In genomic region chr10:39468576-39468975, GRCm38 (mm10) we compare ENCODE assay signal across 20 mouse cellular contexts.
"Had no signal": no experiment of that assay in that cellular context is flagged by ENCODE, and none has a peak within 500 bp of the region (broad histone marks: within the 10 kb centered on the region; RNA-seq: fewer than 3 reads in every experiment).

No protein-coding gene starts in this region.

- DNase-seq: gastrocnemius, adult 2 months; gastrocnemius, postnatal 10 days; gastrocnemius, postnatal 25 days; heart, postnatal 10 days; kidney, adult 18-20 months; kidney, adult 8-10 months; kidney, postnatal 10 days; kidney, postnatal 25 days; kidney, postnatal 4 days had no signal

- H3K36me3 ChIP-seq: heart, embryonic 12.5 days; hindbrain, embryonic 13.5 days; hindbrain, embryonic 15.5 days; intestine, embryonic 15.5 days; limb, embryonic 10.5 days; limb, embryonic 12.5 days had no signal

- ATAC-seq: hindbrain, postnatal 0 days; intestine, embryonic 15.5 days; intestine, postnatal 0 days had no signal

- H3K4me3 ChIP-seq: gastrocnemius, adult 2 months; heart, embryonic 10.5 days; heart, embryonic 12.5 days; hindbrain, embryonic 13.5 days; hindbrain, embryonic 15.5 days; intestine, embryonic 15.5 days; layer of hippocampus, adult 2 months; left cerebral cortex, adult 2 months; limb, embryonic 10.5 days; limb, embryonic 12.5 days had no signal

- H3K27ac ChIP-seq: heart, embryonic 10.5 days; hindbrain, embryonic 13.5 days; hindbrain, embryonic 15.5 days; hindbrain, postnatal 0 days; intestine, embryonic 15.5 days; layer of hippocampus, adult 2 months; left cerebral cortex, adult 2 months; limb, embryonic 10.5 days; limb, embryonic 12.5 days had no signal

- H3K9me3 ChIP-seq: heart, embryonic 10.5 days; heart, embryonic 12.5 days; hindbrain, embryonic 13.5 days; hindbrain, embryonic 15.5 days; intestine, embryonic 15.5 days; limb, embryonic 10.5 days; limb, embryonic 12.5 days had no signal

- H3K27me3 ChIP-seq: heart, embryonic 12.5 days; hindbrain, embryonic 13.5 days; hindbrain, embryonic 15.5 days; intestine, embryonic 15.5 days; limb, embryonic 12.5 days had no signal
